ENCODE assay signal across 20 mouse cellular contexts in the genomic region with DNA sequence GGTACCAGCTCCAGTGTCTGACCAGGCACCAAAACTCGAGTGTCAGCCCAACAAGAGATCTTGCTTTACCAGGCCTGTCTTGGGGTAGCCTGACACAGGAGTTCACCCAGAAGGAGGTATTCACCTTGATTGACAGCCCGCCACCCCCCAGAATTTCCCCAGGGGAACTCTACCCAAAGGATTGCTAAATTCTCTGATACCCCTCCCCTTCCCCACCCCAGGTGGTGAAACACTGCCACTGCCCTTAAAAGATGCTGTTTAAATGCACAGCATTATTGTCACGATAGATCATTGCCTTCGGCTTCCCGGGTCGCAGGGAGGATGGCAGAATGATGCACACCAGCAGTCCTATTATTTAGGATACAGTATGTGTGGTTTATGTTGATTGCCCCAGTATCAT.
DNase-seq lines count a peak whose midpoint lies in the region; ATAC-seq lines count a peak whose summit lies in the region.
"Had no signal": no experiment of that assay in that cellular context is flagged by ENCODE, and none has a peak within 500 bp of the region (broad histone marks: within the 10 kb centered on the region; RNA-seq: fewer than 3 reads in every experiment).

No protein-coding gene starts in this region.

- H3K4me1 ChIP-seq in neural tube, embryonic 11.5 days (ENCODE audit: control insufficient read depth, insufficient read depth, low read length), result 0 out of 2 replicates have a peak, but pooled peaks cover 3% of the 10 kb centered on the region
- H3K4me1 ChIP-seq in forebrain, embryonic 15.5 days, result peaks cover 48% of the 10 kb centered on the region
- H3K4me1 ChIP-seq in hindbrain, embryonic 16.5 days (ENCODE audit: control insufficient read depth, insufficient read depth, low read depth, low read length), result peaks cover 22% of the 10 kb centered on the region
- H3K4me1 ChIP-seq in neural tube, embryonic 15.5 days, result peaks cover 64% of the 10 kb centered on the region
- H3K4me1 ChIP-seq: embryonic facial prominence, embryonic 13.5 days; intestine, embryonic 15.5 days; liver, embryonic 12.5 days; lung, embryonic 15.5 days; megakaryocyte, embryonic 14.5 days had no signal

- H3K9me3 ChIP-seq in neural tube, embryonic 11.5 days (ENCODE audit: control insufficient read depth, low read length), result no peaks in the 10 kb centered on the region
- H3K9me3 ChIP-seq in forebrain, embryonic 15.5 days, result no peaks in the 10 kb centered on the region
- no peaks in the 10 kb centered on the region for H3K9me3 ChIP-seq in hindbrain, embryonic 16.5 days (ENCODE audit: control insufficient read depth, low read length)
- H3K9me3 ChIP-seq in neural tube, embryonic 15.5 days (replicated peaks), result no peaks in the 10 kb centered on the region
- H3K9me3 ChIP-seq: embryonic facial prominence, embryonic 13.5 days; intestine, embryonic 15.5 days; kidney, embryonic 15.5 days; liver, embryonic 12.5 days; lung, embryonic 15.5 days; megakaryocyte, embryonic 14.5 days had no signal

- no peaks in the 10 kb centered on the region for H3K36me3 ChIP-seq in neural tube, embryonic 11.5 days (ENCODE audit: control insufficient read depth, insufficient read depth, low read length)
- no peaks in the 10 kb centered on the region for H3K36me3 ChIP-seq in forebrain, embryonic 15.5 days
- no peaks in the 10 kb centered on the region for H3K36me3 ChIP-seq in hindbrain, embryonic 16.5 days (ENCODE audit: control insufficient read depth, insufficient read depth, low read length)
- H3K36me3 ChIP-seq in neural tube, embryonic 15.5 days, result no peaks in the 10 kb centered on the region
- H3K36me3 ChIP-seq: embryonic facial prominence, embryonic 13.5 days; intestine, embryonic 15.5 days; kidney, embryonic 15.5 days; liver, embryonic 12.5 days; lung, embryonic 15.5 days had no signal

- DNase-seq in neural tube, embryonic 11.5 days (ENCODE audit: low spot score), result peak; percentile 23
- no peak for DNase-seq in neural tube, embryonic 10.5 days (ENCODE audit: extremely low spot score, low spot score)
- no peak for DNase-seq in embryo, embryonic 9.5 days (ENCODE audit: extremely low spot score)
- DNase-seq in frontal cortex, postnatal 14 days (ENCODE audit: low spot score in 2 of 2), result no peak
- no peak for DNase-seq in embryo, embryonic 10.5 days (ENCODE audit: low spot score)
- DNase-seq: adrenal gland, postnatal 25 days; cerebellum, postnatal 25 days; heart, adult 18-20 months; layer of hippocampus, adult 9-11 months; right cerebral cortex, adult 18-20 months; thymus, postnatal 25 days had no signal

- H3K4me2 ChIP-seq in neural tube, embryonic 11.5 days (ENCODE audit: low read depth), result no peak overlapping the region
- H3K4me2 ChIP-seq in forebrain, embryonic 15.5 days (replicated peaks), result no peak overlapping the region
- peak overlapping the region; percentile 41 for H3K4me2 ChIP-seq in hindbrain, embryonic 16.5 days (ENCODE audit: low read length)
- H3K4me2 ChIP-seq in neural tube, embryonic 15.5 days, result peak overlapping the region; percentile 43
- H3K4me2 ChIP-seq: embryonic facial prominence, embryonic 13.5 days; intestine, embryonic 15.5 days; kidney, embryonic 15.5 days; liver, embryonic 12.5 days; lung, embryonic 15.5 days had no signal

- WGBS in neural tube, embryonic 11.5 days, result 12% methylated on average over 6 of the region's 6 CpGs
- WGBS in forebrain, embryonic 15.5 days, result 33% methylated on average over 6 of the region's 6 CpGs
- WGBS in hindbrain, embryonic 16.5 days, result 21% methylated on average over 6 of the region's 6 CpGs
- WGBS in neural tube, embryonic 15.5 days, result 12% methylated on average over 6 of the region's 6 CpGs

- H3K4me3 ChIP-seq in neural tube, embryonic 11.5 days (ENCODE audit: low read depth, low read length), result no peak overlapping the region
- H3K4me3 ChIP-seq in forebrain, embryonic 15.5 days, result no peak overlapping the region
- H3K4me3 ChIP-seq in hindbrain, embryonic 16.5 days (ENCODE audit: low read length), result no peak overlapping the region
- H3K4me3 ChIP-seq in neural tube, embryonic 15.5 days (replicated peaks), result no peak overlapping the region
- H3K4me3 ChIP-seq: embryonic facial prominence, embryonic 13.5 days; intestine, embryonic 15.5 days; kidney, embryonic 15.5 days; liver, embryonic 12.5 days; lung, embryonic 15.5 days; megakaryocyte, embryonic 14.5 days had no signal

- H3K27me3 ChIP-seq in neural tube, embryonic 11.5 days (ENCODE audit: control insufficient read depth, insufficient read depth, low read length), result peaks cover 7% of the 10 kb centered on the region
- no peaks in the 10 kb centered on the region for H3K27me3 ChIP-seq in forebrain, embryonic 15.5 days
- no peaks in the 10 kb centered on the region for H3K27me3 ChIP-seq in hindbrain, embryonic 16.5 days (replicated peaks; ENCODE audit: control insufficient read depth, insufficient read depth, low read length)
- H3K27me3 ChIP-seq in neural tube, embryonic 15.5 days (replicated peaks), result no peaks in the 10 kb centered on the region

- ATAC-seq in neural tube, embryonic 11.5 days (ENCODE audit: insufficient read depth, low FRiP score, low TSS enrichment), result peak; percentile 13; the same call in 1 of the 2 replicates
- 0 out of 2 replicates have a peak, but pooled peaks have one; percentile 23 for ATAC-seq in forebrain, embryonic 15.5 days (replicated peaks)
- ATAC-seq in hindbrain, embryonic 16.5 days, result no peak
- no peak for ATAC-seq in neural tube, embryonic 15.5 days (ENCODE audit: low FRiP score)
- ATAC-seq: intestine, embryonic 15.5 days; liver, embryonic 12.5 days had no signal

- peak overlapping the region; percentile 27; the same call in 1 of the 2 replicates for H3K27ac ChIP-seq in neural tube, embryonic 11.5 days (ENCODE audit: low read depth, low read length)
- H3K27ac ChIP-seq in forebrain, embryonic 15.5 days (replicated peaks), result peak overlapping the region; percentile 79
- peak overlapping the region; percentile 74 for H3K27ac ChIP-seq in hindbrain, embryonic 16.5 days (ENCODE audit: low read depth, low read length)
- peak overlapping the region; percentile 80 for H3K27ac ChIP-seq in neural tube, embryonic 15.5 days (replicated peaks)
- H3K27ac ChIP-seq: embryonic facial prominence, embryonic 13.5 days; intestine, embryonic 15.5 days; kidney, embryonic 15.5 days; liver, embryonic 12.5 days; lung, embryonic 15.5 days had no signal

- no peak overlapping the region for H3K9ac ChIP-seq in neural tube, embryonic 11.5 days (ENCODE audit: low read length)
- no peak overlapping the region for H3K9ac ChIP-seq in forebrain, embryonic 15.5 days (replicated peaks)
- H3K9ac ChIP-seq in hindbrain, embryonic 16.5 days (ENCODE audit: low read depth, low read length), result peak overlapping the region; percentile 8
- H3K9ac ChIP-seq in neural tube, embryonic 15.5 days (replicated peaks), result peak overlapping the region; percentile 17
- H3K9ac ChIP-seq: embryonic facial prominence, embryonic 13.5 days; intestine, embryonic 15.5 days; kidney, embryonic 15.5 days; liver, embryonic 12.5 days; lung, embryonic 15.5 days had no signal

Comparison
In these comparisons a context has a peak if more than half of its experiments do, and no peak if none do; other contexts are left out.
1. ATAC-seq: peak in neural tube, embryonic 11.5 days (single experiment) and forebrain, embryonic 15.5 days (single experiment); none in hindbrain, embryonic 16.5 days (single experiment) and neural tube, embryonic 15.5 days (single experiment).
2. H3K4me2 ChIP-seq: peak in hindbrain, embryonic 16.5 days (single experiment) and neural tube, embryonic 15.5 days (single experiment); none in neural tube, embryonic 11.5 days (single experiment) and forebrain, embryonic 15.5 days (single experiment).
3. H3K9ac ChIP-seq: peak in hindbrain, embryonic 16.5 days (single experiment) and neural tube, embryonic 15.5 days (single experiment); none in neural tube, embryonic 11.5 days (single experiment) and forebrain, embryonic 15.5 days (single experiment).
4. H3K27ac ChIP-seq: peak in every context shown above with its lines; median percentile 80 in neural tube, embryonic 15.5 days; 79 in forebrain, embryonic 15.5 days; 74 in hindbrain, embryonic 16.5 days; 27 in neural tube, embryonic 11.5 days.